Mouse (Mus musculus) E14TG2a.4 (cell line): ENCODE results near the gene Saa1.

Source experiments
- H3K27me3 ChIP-seq: 2 replicates; pipeline ENCODE4 v1.6.1; 2014; ENCODE audit warnings: low read length, control low read depth; ENCODE audit not compliant: insufficient read depth
- H3K36me3 ChIP-seq: 2 replicates; pipeline ENCODE4 v1.6.1; 2014; ENCODE audit warnings: low read length, control low read depth; ENCODE audit not compliant: insufficient read depth
- H3K4me1 ChIP-seq: replicated peaks from 2 replicates; pipeline ENCODE4 v1.6.1; 2014; ENCODE audit warnings: low read depth, low read length, control low read depth
- H3K4me3 ChIP-seq: replicated peaks from 2 replicates; pipeline ENCODE4 v1.5.1; 2014; ENCODE audit warnings: mild to moderate bottlenecking, low read length
- H3K9me3 ChIP-seq: 2 replicates; pipeline ENCODE4 v1.6.1; 2014; ENCODE audit warnings: low read length, control low read depth
- CTCF ChIP-seq: conservative IDR thresholded peaks from 2 replicates; pipeline ENCODE4 v1.5.1; 2014; ENCODE audit warnings: low read length
- NANOG ChIP-seq: IDR thresholded peaks from 2 replicates; pipeline ENCODE4 v1.6.1; 2014; ENCODE audit warnings: borderline replicate concordance, low read length, mixed read lengths
- POU5F1 ChIP-seq: IDR thresholded peaks from 2 replicates; pipeline ENCODE4 v1.6.1; 2014; ENCODE audit warnings: low read length, borderline replicate concordance

The Saa1 gene

DNA sequence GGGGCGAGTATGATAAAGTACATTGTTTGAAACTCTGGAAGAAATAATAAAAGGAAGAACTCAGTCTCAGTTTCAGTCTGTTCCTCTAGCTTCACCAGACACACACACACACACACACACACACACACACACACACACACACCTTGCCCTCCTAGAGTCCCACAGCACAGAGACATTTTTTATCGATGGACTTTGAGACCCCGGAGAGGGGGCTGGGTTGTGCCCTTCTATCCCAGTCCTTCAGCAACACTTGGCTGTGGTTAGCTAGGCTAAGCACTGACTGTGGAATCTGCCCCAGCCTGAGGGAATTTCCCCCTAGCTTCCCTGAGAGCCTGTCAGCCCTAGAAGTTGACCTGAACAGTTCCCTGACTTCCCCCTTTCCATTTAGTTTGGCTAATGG lies 18.9 kb downstream of the Saa1 start:
- peaks cover 5% of the 10 kb centered on the region for H3K27me3 ChIP-seq
- TF ChIP-seq CTCF: no peak
- TF ChIP-seq POU5F1: no peak
- no peak for TF ChIP-seq NANOG
- no peaks in the 10 kb centered on the region for H3K36me3 ChIP-seq
- H3K9me3 ChIP-seq: no peaks in the 10 kb centered on the region
- no peaks in the 10 kb centered on the region for H3K4me1 ChIP-seq
- no peak overlapping the region for H3K4me3 ChIP-seq

DNA sequence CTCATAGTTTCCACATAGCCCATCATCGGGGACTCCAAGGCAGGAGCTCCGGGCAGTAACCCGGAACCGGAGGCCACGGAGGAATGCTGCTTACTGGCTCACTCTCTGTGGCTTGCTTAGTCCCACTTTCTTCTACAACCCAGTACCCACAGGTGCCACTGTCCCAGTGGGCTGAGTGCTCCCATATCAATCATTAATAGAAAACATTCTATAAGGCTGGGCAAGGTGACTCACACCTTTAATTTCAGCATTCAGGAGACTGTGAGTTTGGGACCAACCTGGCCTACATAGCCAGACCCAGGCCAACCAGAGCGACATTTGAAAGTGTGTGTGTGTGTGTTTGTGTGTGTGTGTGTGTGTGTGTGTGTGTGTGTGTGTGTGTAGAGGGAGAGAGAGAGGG lies 19.4 kb downstream of the Saa1 start:
- Histone ChIP-seq H3K4me3 (no peak overlapping the region), H3K4me1 (no peaks in the 10 kb centered on the region), H3K36me3 (no peaks in the 10 kb centered on the region), H3K9me3 (no peaks in the 10 kb centered on the region), H3K27me3 (peaks cover 5% of the 10 kb centered on the region)
- TF ChIP-seq CTCF (no peak), NANOG (no peak), POU5F1 (no peak)

DNA sequence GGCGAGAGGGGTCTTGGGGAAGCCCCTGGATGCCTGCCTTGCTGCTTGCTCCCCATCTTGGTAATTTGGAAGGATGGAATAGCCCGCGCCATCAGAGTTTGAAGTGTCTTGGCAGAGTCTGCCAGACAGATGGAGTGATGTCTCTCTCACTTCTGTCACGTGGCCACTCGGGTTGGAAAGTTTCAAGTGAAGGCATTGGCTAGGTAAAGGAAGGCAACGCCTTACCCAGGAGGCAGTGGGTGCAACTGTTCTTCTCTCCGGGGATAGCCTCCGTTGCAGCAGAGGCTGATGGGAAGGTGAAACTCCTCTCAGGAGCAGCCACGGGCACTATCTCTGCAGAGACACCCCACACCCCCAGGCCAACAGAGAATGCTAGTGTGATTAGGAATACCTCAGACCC lies 22.3 kb downstream of the Saa1 start:
- no peaks in the 10 kb centered on the region for H3K36me3 ChIP-seq
- peaks cover 5% of the 10 kb centered on the region for H3K27me3 ChIP-seq
- H3K4me1 ChIP-seq: no peaks in the 10 kb centered on the region
- no peak overlapping the region for H3K4me3 ChIP-seq
- H3K9me3 ChIP-seq: no peaks in the 10 kb centered on the region
- TF ChIP-seq CTCF (no peak), POU5F1 (no peak), NANOG (no peak)

DNA sequence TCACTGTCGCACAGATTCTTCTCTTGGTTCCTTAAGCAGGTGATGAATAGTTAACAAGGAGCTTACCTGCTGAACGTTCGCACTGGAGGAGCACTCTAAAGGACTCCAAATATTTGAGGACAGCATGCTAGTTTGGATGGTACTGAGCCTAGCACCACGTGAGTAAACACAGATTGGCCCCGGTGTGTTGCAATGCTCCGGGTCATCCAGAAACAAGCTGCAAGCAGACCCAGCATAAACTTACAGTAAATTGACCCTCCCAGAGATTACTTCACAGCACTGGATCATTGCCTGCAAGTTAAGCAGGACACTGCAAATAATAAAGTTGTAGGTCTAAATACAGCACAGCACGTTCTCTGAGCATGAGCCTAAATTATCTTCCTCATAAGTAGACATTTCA lies 23.3 kb downstream of the Saa1 start:
- Histone ChIP-seq H3K36me3 (no peaks in the 10 kb centered on the region), H3K9me3 (no peaks in the 10 kb centered on the region), H3K27me3 (peaks cover 5% of the 10 kb centered on the region), H3K4me1 (no peaks in the 10 kb centered on the region), H3K4me3 (no peak overlapping the region)
- TF ChIP-seq NANOG: no peak
- no peak for TF ChIP-seq POU5F1
- TF ChIP-seq CTCF: no peak

DNA sequence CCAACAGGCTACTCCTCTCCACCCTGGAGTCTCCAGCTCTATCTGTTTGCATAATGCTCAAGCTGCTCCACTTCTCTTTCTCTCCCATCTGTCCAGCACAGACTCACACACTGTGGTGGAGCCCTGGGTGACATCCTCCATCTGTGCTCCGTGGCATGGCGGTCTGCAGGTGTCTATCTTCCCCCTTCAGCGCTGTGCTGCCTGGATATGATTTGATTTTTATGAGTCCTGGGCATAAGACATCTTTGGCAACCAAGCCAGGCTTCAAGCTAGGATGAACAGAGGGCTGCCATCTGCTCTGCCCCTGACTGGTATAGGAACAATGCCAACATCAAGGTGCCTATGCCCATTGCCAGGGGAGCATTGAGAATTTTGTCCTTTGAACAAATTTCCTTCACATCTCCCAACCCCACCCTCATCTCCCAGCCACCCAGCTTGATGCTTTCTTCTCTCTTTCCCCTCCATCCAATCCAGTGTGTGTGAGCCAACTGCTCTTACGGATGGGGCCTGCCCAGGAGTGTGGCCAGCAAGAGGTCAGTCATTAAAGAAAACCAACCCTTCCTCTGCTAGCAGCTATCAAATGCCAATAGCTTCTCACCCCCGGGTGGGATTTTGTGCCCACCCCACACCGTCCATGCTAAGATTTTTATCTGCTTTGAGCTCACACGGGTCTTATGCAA lies 24.0 kb downstream of the Saa1 start:
- TF ChIP-seq CTCF: no peak
- TF ChIP-seq POU5F1: no peak
- TF ChIP-seq NANOG: no peak
- Histone ChIP-seq H3K36me3 (no peaks in the 10 kb centered on the region), H3K27me3 (peaks cover 5% of the 10 kb centered on the region), H3K4me1 (0 out of 2 replicates have a peak, but pooled peaks cover 3% of the 10 kb centered on the region), H3K4me3 (no peak overlapping the region), H3K9me3 (no peaks in the 10 kb centered on the region)

DNA sequence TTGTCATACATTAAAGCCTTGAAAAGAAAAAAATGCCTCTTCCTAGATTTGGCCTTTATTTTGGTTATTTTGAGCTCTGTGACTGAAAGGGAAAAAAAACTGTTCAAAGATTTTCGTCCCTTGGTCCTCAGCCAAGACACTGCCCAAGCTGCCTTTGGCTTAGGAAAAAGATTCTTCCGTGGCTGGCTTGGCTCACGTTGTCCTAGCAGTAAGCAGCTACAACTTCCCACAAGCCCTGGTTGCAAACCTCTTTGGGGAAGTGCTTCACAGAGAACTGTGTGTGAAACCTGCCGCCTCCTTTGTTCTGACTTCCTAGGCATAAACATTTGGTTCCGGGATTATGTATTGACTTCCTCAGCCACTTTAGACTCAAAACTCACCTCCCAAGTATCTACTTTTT lies 25.9 kb downstream of the Saa1 start:
- H3K27me3 ChIP-seq: peaks cover 5% of the 10 kb centered on the region
- no peak for TF ChIP-seq POU5F1
- no peak for TF ChIP-seq CTCF
- no peak for TF ChIP-seq NANOG
- no peaks in the 10 kb centered on the region for H3K9me3 ChIP-seq
- H3K36me3 ChIP-seq: no peaks in the 10 kb centered on the region
- H3K4me1 ChIP-seq: 0 out of 2 replicates have a peak, but pooled peaks cover 4% of the 10 kb centered on the region
- no peak overlapping the region for H3K4me3 ChIP-seq

DNA sequence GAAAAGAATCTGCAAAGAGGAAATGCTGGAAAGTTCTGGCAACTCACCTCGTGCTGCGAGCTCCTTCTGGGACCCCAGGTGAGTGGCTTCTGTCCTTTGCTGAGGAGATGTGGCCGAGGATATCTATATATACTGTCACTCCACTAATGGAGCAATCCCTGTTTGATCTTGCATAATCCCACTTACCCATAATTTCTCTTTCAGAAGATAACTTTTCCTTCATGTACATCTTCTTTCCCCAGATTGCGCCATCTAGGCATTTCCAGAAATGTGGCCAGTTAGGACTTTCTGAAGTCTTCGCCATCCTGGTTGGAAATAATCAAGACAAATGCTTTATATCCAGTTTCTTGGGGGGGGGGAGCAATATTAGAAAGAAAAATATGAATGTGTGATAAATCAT lies 27.2 kb downstream of the Saa1 start, which contains the start of gene Saa3:
TSS of gene Saa3 (minus strand) at position 101 of the 400 bp plus-strand sequence.
- no peak for TF ChIP-seq CTCF
- no peak for TF ChIP-seq POU5F1
- TF ChIP-seq NANOG: no peak
- Histone ChIP-seq H3K4me3 (no peak within 1 kb of the TSS), H3K9me3 (no peaks in the 10 kb centered on the region), H3K4me1 (0 out of 2 replicates have a peak, but pooled peaks cover 4% of the 10 kb centered on the region), H3K27me3 (peaks cover 5% of the 10 kb centered on the region), H3K36me3 (no peaks in the 10 kb centered on the region)

DNA sequence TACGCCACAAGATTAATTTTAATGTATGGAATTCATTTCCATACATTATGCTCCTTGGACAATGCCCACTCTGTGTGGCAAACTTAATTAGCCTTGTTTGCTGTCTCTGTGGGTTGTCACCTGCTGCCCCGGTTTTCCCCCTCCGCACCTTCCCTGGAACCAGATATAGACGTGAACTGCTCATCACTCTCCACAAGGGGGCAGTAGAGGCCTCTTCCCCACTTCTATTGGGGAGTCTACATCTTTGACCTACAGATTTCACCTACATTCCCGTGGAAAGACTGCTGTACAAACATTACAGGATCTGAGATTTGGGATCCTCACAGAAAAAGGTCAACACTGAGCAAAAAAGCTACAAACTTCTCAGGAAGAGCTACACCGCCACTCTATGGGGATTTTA lies 28.3 kb downstream of the Saa1 start:
- no peaks in the 10 kb centered on the region for H3K36me3 ChIP-seq
- H3K4me1 ChIP-seq: 0 out of 2 replicates have a peak, but pooled peaks cover 7% of the 10 kb centered on the region
- H3K9me3 ChIP-seq: no peaks in the 10 kb centered on the region
- no peak overlapping the region for H3K4me3 ChIP-seq
- TF ChIP-seq NANOG (no peak), CTCF (peak; percentile 64), POU5F1 (no peak)
- no peaks in the 10 kb centered on the region for H3K27me3 ChIP-seq

DNA sequence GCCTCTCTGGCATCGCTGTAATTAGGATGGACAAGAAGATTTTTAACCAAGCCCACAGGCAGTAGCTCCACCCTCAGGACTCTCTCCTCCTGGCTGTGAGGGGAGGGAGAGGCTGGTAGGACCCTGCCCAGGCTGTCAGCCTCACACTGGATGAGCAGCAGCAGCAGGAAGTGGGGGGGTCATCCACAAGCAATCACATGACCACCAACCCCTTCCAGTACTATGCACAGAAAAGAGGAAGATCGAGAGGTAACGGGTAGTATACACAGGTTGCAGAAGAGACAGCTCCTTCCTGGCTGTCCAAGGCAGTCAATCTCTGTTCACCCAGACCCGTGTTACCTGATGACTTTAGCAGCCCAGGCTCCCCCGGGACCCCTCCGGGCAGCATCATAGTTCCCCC lies 30.5 kb downstream of the Saa1 start:
- Histone ChIP-seq H3K4me1 (0 out of 2 replicates have a peak, but pooled peaks cover 7% of the 10 kb centered on the region), H3K27me3 (no peaks in the 10 kb centered on the region), H3K36me3 (peaks cover 12% of the 10 kb centered on the region), H3K4me3 (no peak overlapping the region), H3K9me3 (no peaks in the 10 kb centered on the region)
- TF ChIP-seq POU5F1 (no peak), NANOG (no peak), CTCF (no peak)
